Mouse (Mus musculus) CH12.LX (cell line): ENCODE data around the gene Pcca. TPM values are rescaled to one million over a fixed set of nuclear protein-coding genes. Genes with fewer than 3 reads are reported as not detected.

Experiments
- DNase-seq: peaks from one replicate; pipeline ENCODE4 v3.0.0-alpha.2; 2013; ENCODE audit errors: extremely low read depth
- H3K27ac ChIP-seq: 2 replicates; pipeline ENCODE4 v1.5.1; 2012; ENCODE audit warnings: low read depth, mild to moderate bottlenecking, control low read depth, moderate library complexity; ENCODE audit not compliant: insufficient read depth
- H3K27me3 ChIP-seq: replicated peaks from 2 replicates; pipeline ENCODE3; 2012; ENCODE audit warnings: inconsistent platforms
- H3K36me3 ChIP-seq, 2 experiments: replicated peaks in 1 of 2; 2 replicates each; pipeline versions ENCODE3 to v1.6.1; 2012; ENCODE audit warnings: inconsistent platforms in 1 of 2, low read length in 1 of 2, mild to moderate bottlenecking in 1 of 2, mixed read lengths in 1 of 2, moderate library complexity in 1 of 2; ENCODE audit not compliant: control insufficient read depth in 1 of 2, insufficient read depth in 1 of 2
- H3K4me1 ChIP-seq, 2 experiments: 2 replicates each; pipeline ENCODE4 v1.6.1; 2012; ENCODE audit warnings: inconsistent platforms in 1 of 2, moderate library complexity in 1 of 2; ENCODE audit not compliant: insufficient read depth in 2 of 2, control insufficient read depth in 1 of 2
- H3K4me2 ChIP-seq: 2 replicates; pipeline ENCODE4 v1.6.1; 2012; ENCODE audit warnings: low read depth, mild to moderate bottlenecking, control low read depth; ENCODE audit not compliant: poor library complexity, insufficient read depth, severe bottlenecking
- H3K4me3 ChIP-seq, 3 experiments: fragments of 150-350 bp in 1 of 3; sonication (generic) in 1 of 3; replicated peaks in 1 of 3; 2 replicates each; pipeline versions ENCODE3 to v1.5.1; 2011 to 2012; ENCODE audit warnings: low read depth in 2 of 3, low read length in 2 of 3, mild to moderate bottlenecking in 2 of 3, moderate library complexity in 2 of 3, control low read depth in 1 of 3, improper control_type of control experiment in 1 of 3, inconsistent platforms in 1 of 3, mixed read lengths in 1 of 3; ENCODE audit not compliant: poor library complexity in 1 of 3
- H3K79me2 ChIP-seq: replicated peaks from 2 replicates; pipeline ENCODE4 v1.6.1; 2012; ENCODE audit warnings: mild to moderate bottlenecking, moderate library complexity; ENCODE audit not compliant: control insufficient read depth, poor library complexity, insufficient read depth, severe bottlenecking; ENCODE audit errors: extremely low read depth
- H3K9ac ChIP-seq: 2 replicates; pipeline ENCODE4 v1.6.1; 2012; ENCODE audit warnings: low read depth, mild to moderate bottlenecking, control low read depth, moderate library complexity; ENCODE audit not compliant: insufficient read depth
- H3K9me3 ChIP-seq: replicated peaks from 2 replicates; pipeline ENCODE3; 2012; ENCODE audit warnings: low read length, inconsistent platforms, mixed read lengths
- CHD1 ChIP-seq: IDR thresholded peaks from 2 replicates; pipeline ENCODE4 v1.6.1; 2012; ENCODE audit warnings: low read depth, low read length, improper control_type of control experiment, inconsistent platforms
- CHD2 ChIP-seq: IDR thresholded peaks from 2 replicates; pipeline ENCODE4 v1.6.1; 2011; ENCODE audit warnings: low read length, improper control_type of control experiment
- CTCF ChIP-seq, 2 experiments: IDR thresholded peaks in 1 of 2; conservative IDR thresholded peaks in 1 of 2; 2 replicates each; pipeline ENCODE4 v1.5.1; 2011 to 2012; ENCODE audit warnings: low read depth in 2 of 2, low read length in 2 of 2, improper control_type of control experiment in 1 of 2, inconsistent platforms in 1 of 2, mild to moderate bottlenecking in 1 of 2, moderate library complexity in 1 of 2
- E2F4 ChIP-seq: IDR thresholded peaks from 2 replicates; pipeline ENCODE4 v1.6.1; 2011; ENCODE audit warnings: low read depth, low read length, improper control_type of control experiment; ENCODE audit not compliant: insufficient replicate concordance
- ELF1 ChIP-seq: IDR thresholded peaks from 2 replicates; pipeline ENCODE4 v1.6.1; 2014; ENCODE audit warnings: low read depth, mild to moderate bottlenecking, inconsistent platforms, low read length, improper control_type of control experiment
- IRF4 ChIP-seq: IDR thresholded peaks from 2 replicates; pipeline ENCODE4 v1.6.1; 2014; ENCODE audit warnings: low read depth, mild to moderate bottlenecking, inconsistent platforms, low read length, improper control_type of control experiment
- JUN ChIP-seq: IDR thresholded peaks from 2 replicates; pipeline ENCODE4 v1.6.1; 2011; ENCODE audit warnings: low read depth, mild to moderate bottlenecking, low read length, improper control_type of control experiment, moderate library complexity; ENCODE audit not compliant: insufficient read depth
- KAT2A ChIP-seq: IDR thresholded peaks from 2 replicates; pipeline ENCODE4 v1.6.1; 2012; ENCODE audit warnings: low read length, improper control_type of control experiment, inconsistent platforms; ENCODE audit not compliant: insufficient replicate concordance
- MAFK ChIP-seq: IDR thresholded peaks from 2 replicates; pipeline ENCODE4 v1.6.1; 2011; ENCODE audit warnings: low read length, improper control_type of control experiment; ENCODE audit not compliant: insufficient replicate concordance
- MAX ChIP-seq: IDR thresholded peaks from 2 replicates; pipeline ENCODE4 v1.6.1; 2011; ENCODE audit warnings: low read length, improper control_type of control experiment
- MAZ ChIP-seq: IDR thresholded peaks from 2 replicates; pipeline ENCODE4 v1.6.1; 2012; ENCODE audit warnings: low read depth, mild to moderate bottlenecking, inconsistent platforms, low read length, improper control_type of control experiment, moderate library complexity
- MEF2A ChIP-seq: IDR thresholded peaks from 2 replicates; pipeline ENCODE4 v1.6.1; 2014; ENCODE audit warnings: low read depth, mild to moderate bottlenecking, inconsistent platforms, low read length, improper control_type of control experiment, borderline replicate concordance
- NELFE ChIP-seq: IDR thresholded peaks from 2 replicates; pipeline ENCODE4 v1.6.1; 2011; ENCODE audit warnings: low read depth, low read length, improper control_type of control experiment
- NRF1 ChIP-seq: IDR thresholded peaks from 2 replicates; pipeline ENCODE4 v1.6.1; 2014; ENCODE audit warnings: low read depth, mild to moderate bottlenecking, inconsistent platforms, low read length, improper control_type of control experiment, moderate library complexity
- POLR2A ChIP-seq: IDR thresholded peaks from 2 replicates; pipeline ENCODE4 v1.6.1; 2011; ENCODE audit warnings: low read depth, mild to moderate bottlenecking, improper control_type of control experiment, low read length
- POLR2AphosphoS2 ChIP-seq: IDR thresholded peaks from 2 replicates; pipeline ENCODE4 v1.6.1; 2011; ENCODE audit warnings: low read depth, low read length, improper control_type of control experiment
- TBP ChIP-seq: conservative IDR thresholded peaks from 2 replicates; pipeline ENCODE4 v1.6.1; 2011; ENCODE audit warnings: low read depth, low read length, improper control_type of control experiment
- ZC3H11A ChIP-seq: IDR thresholded peaks from 2 replicates; pipeline ENCODE4 v1.6.1; 2012; ENCODE audit warnings: low read depth, mild to moderate bottlenecking, inconsistent platforms, low read length, improper control_type of control experiment
- ZKSCAN1 ChIP-seq: IDR thresholded peaks from 2 replicates; pipeline ENCODE4 v1.6.1; 2012; ENCODE audit warnings: low read depth, inconsistent platforms, low read length, improper control_type of control experiment, borderline replicate concordance
- dilution Hi-C: fragments of 300-500 bp; cut with MboI; formaldehyde crosslinking; loops from 2 replicates; pipeline ENCODE4 v1.14.3; 2020; ENCODE audit warnings: low sequenced_read_pairs; ENCODE audit not compliant: extremely low pct_unique_long_range_greater_than_20kb, extremely low pct_ligation_motif_present
- in situ Hi-C: fragments of 300-500 bp; cut with MboI; formaldehyde crosslinking; loops from 3 replicates; pipeline ENCODE4 v1.14.3; 2019; ENCODE audit warnings: low sequenced_read_pairs, low pct_ligation_motif_present, low pct_unique_long_range_greater_than_20kb, mixed read lengths
- polyA plus RNA-seq: library from polyadenylated mRNA; unstranded; fragments of >175 nt; gene quantifications from 2 replicates; pipeline ENCODE4 v1.2.1, GENCODE M21; 2012; ENCODE audit warnings: low read depth; ENCODE audit not compliant: insufficient read length
- total RNA-seq, 2 experiments: library from RNA; depleted of rRNA; stranded (reverse); fragments of 300-350 nt in 1 of 2; fragments of >200 nt in 1 of 2; gene quantifications; 2 replicates each; pipeline ENCODE4 v1.2.3; 2012 to 2014

Gene Pcca
- total and polyA plus RNA-seq, 3 experiments: 11.2 to 39.0 (median 23.8) TPM

DNA sequence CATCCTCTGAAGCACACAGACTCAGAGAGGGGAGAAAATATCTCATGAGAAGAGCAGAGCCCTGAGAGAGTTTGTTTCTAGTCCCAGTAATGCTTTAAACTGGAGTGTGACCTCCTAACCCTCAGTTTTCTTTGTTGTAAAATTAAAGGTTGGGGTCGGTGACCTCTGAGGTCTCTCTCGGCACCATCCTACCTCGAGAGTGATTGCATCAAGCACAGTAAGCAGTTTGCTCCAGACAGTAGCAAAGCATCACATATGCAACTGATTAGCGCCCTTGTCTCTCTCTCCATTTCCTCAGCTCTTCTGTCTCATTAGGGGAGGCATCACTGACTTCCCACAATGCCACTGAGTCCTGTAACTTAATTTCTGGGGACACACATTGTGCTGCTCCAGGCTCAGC lies 302.1 kb downstream of the Pcca start:
- Histone ChIP-seq H3K27ac (no peak overlapping the region), H3K9ac (no peak overlapping the region), H3K9me3 (no peaks in the 10 kb centered on the region), H3K4me2 (no peak overlapping the region), H3K36me3 (no peaks in the 10 kb centered on the region), H3K27me3 (no peaks in the 10 kb centered on the region), H3K4me1 (no peaks in the 10 kb centered on the region), H3K79me2 (no peaks in the 10 kb centered on the region), H3K4me3 (no peak overlapping the region)
- in situ Hi-C loops (no loop called here), dilution Hi-C loops (no loop called here)
- TF ChIP-seq CHD1 (no peak), TBP (no peak), NELFE (no peak), MAZ (no peak), POLR2AphosphoS2 (no peak), MAX (no peak), CHD2 (no peak), IRF4 (no peak), E2F4 (no peak), JUN (no peak), KAT2A (no peak), NRF1 (no peak), ZKSCAN1 (no peak), ZC3H11A (no peak)
- DNase-seq: no peak

- no peak for DNase-seq
- dilution Hi-C loops: no loop called here
- no peaks in the 10 kb centered on the region for H3K9me3 ChIP-seq
- no peak overlapping the region for H3K27ac ChIP-seq
- no peak overlapping the region for H3K4me2 ChIP-seq
- TF ChIP-seq ZC3H11A: no peak
- no peak for TF ChIP-seq POLR2A
- TF ChIP-seq MAFK: no peak
- no peak for TF ChIP-seq ELF1
- no peak for TF ChIP-seq CTCF (conservative IDR thresholded peaks at IDR 0.05 in 1 of 2, IDR thresholded peaks at IDR 0.05 in 1 of 2; ENCODE audit: low read depth in 2 of 2, low read length in 2 of 2)
- TF ChIP-seq MEF2A: no peak
- TF ChIP-seq, all 38 proteins: peak for 0
- Histone ChIP-seq H3K4me1 (no peaks in the 10 kb centered on the region), H3K4me3 (no peak overlapping the region), H3K79me2 (no peaks in the 10 kb centered on the region), H3K9ac (no peak overlapping the region), H3K27me3 (no peaks in the 10 kb centered on the region), H3K36me3 (no peaks in the 10 kb centered on the region)
- in situ Hi-C loops: no loop called here
These were observed 302.9 kb downstream of the Pcca start for GRCm38 (mm10) chr14:122837018-122837417.
